Mouse (Mus musculus) ES-Bruce4 (cell line): ENCODE results near the gene Prkch.

ENCODE experiments used
- CTCF ChIP-seq: IDR thresholded peaks from one replicate; pipeline ENCODE4 v1.8.1; 2011; ENCODE audit warnings: low read depth, low read length
- EP300 ChIP-seq: IDR thresholded peaks from 2 replicates; pipeline ENCODE4 v1.6.1; 2011; ENCODE audit warnings: low read depth, low read length; ENCODE audit not compliant: insufficient read depth
- POLR2A ChIP-seq: IDR thresholded peaks from one replicate; pipeline ENCODE4 v1.8.1; 2011; ENCODE audit warnings: low read length; ENCODE audit not compliant: insufficient read depth

GRCm38 (mm10) chr12:73723067-73723466 lies 138.5 kb downstream of the Prkch start:
- TF ChIP-seq CTCF (no peak), EP300 (no peak), POLR2A (no peak)
